Mouse (Mus musculus): ENCODE results near the gene Chmp2a.
"Not testable (repeated sequence)": the region's sequence is repeated elsewhere in the genome, so short reads cannot be mapped to it uniquely, and the experiment has no call there.

The Chmp2a gene

DNA sequence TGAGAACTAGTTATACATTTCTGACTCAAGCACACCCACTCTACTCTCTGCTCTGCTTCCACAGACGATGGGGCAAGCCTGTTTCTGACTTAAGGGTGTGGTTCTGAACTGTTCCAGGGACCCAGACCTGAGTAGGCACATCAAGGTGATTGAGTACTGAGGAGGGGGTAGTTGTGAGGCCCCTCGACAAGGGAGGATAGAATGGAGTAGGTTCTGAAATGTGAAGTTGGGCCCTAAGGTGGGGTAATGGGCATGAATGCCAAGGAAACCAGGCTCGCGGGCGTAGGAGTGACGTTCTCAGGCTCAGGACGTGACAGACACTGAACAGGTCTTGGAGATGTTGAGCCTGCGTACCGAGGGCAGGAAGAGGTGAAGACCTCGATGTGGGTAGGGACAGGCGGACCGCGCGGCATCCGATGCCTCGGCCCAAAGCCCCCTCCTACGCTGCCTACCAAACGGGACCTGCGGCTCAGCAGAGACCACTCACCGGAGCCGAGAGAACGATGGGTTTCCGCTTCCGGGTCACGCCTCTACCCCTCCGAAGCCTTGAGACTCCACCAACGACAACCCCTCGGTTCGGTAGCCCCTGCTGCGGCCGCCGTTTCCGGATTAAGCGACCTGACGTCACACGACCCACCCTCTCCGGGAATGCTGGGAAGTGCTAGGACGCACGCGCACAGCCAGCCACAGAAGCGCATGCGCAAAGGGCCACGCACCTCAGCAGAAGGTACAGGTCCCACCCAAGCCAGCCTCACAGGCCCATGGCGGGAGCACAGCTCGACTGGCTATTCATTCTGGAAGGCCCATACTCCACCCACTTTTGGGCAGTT lies at the start of gene Chmp2a:
Gene Chmp2a (minus strand): TSS at position 660 of the 830 bp plus-strand sequence.
- DNase-seq (ENCODE audit: low spot score in 2 of 2) = peak; percentile 96 to 98

DNA sequence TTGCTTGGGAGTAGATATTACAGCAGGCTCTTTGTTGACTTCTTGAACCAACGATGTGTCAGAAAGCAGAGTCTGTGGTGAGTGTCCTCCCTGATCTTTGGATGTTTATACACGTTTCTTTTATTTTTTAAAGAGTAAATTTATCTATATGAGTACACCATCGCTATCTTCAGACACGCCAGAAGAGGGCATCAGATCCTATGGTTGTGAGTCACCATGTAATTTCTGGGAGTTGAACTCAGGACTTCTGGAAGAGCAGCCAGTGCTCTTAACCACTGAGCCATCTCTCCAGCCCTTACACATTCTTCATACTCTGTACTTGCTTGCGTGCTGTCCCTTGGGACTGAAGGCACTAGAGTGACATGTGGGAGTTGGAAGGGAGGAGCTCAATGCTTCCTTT lies 37.7 kb upstream of the Chmp2a start:
- DNase-seq (ENCODE audit: low spot score in 2 of 2) = no peak

DNA sequence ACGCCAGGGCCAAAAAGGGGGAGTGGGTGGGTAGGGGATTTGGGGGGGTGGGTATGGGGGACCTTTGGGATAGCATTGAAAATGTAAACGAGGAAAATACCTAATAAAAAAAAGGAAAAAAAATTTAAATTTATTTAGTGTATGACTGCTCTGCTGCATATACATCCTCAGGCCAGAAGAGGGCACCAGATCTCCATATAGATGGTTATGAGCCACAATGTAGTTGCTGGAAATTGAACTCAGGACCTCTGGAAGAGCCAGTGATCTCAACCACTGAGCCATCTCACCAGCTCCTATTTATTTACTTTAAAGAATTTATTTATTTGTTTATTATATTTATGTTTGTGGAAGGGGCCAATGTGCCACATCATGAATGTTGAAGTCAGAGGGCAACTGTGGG lies 28.8 kb upstream of the Chmp2a start:
- not testable (repeated sequence) for DNase-seq (ENCODE audit: low spot score in 2 of 2)

DNA sequence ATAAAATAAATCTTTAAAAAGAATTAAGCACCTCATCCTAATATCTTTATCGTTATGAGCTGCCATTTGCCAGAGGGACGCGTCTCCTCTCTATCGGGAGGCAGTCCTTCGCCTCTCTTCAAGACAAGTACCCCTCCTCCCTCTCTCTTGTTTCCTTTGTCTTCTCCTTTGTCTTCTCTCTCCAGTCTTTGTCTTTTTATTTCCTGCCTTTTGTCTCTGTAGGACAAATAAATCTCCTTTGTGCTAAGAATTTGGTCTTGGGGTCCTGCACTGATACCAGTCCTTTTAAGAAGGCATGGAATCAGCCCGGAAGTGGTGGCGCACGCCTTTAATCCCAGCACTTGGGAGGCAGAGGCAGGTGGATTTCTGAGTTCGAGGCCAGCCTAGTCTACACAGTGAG lies 24.9 kb upstream of the Chmp2a start:
- no peak for DNase-seq (ENCODE audit: low spot score in 2 of 2)

DNA sequence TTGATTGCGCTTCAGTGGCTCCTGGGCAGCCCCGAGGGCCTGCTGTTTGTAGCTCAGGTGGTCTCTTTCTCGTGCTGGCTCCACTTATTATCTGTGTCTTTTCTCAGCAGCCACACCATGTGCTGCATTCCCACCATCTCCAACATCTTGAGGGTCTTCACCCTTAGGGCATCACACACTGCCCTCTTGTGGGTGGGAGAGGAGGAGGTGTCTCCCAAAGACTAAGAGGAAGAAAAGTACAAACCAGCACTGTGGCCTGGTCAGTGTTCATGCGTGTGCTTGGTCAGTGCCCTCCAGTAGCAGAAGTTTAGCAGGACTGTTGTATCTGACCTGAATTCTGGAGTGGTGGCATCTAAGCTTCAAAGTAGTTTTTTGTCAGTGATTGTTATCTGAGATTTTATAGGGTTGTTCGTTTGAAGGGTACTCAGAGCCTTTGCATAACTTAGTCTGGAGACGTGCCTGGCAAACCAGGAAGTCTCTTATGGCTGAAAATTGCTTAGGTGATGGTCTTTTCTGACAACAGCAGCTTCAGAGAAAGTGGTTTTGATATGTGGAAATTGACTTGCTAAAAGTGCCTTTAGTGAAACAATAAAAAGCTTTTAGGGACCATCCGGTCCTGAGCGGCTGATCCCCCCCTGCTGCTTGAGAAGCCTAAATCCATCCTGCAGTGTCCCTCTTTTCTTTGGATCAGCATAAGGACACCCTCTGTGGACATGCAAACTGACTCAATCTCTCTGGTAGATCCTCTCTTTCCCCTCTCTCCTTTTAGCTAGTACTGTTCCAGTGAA lies 22.5 kb upstream of the Chmp2a start:
- DNase-seq (ENCODE audit: low spot score in 2 of 2) = no peak

DNA sequence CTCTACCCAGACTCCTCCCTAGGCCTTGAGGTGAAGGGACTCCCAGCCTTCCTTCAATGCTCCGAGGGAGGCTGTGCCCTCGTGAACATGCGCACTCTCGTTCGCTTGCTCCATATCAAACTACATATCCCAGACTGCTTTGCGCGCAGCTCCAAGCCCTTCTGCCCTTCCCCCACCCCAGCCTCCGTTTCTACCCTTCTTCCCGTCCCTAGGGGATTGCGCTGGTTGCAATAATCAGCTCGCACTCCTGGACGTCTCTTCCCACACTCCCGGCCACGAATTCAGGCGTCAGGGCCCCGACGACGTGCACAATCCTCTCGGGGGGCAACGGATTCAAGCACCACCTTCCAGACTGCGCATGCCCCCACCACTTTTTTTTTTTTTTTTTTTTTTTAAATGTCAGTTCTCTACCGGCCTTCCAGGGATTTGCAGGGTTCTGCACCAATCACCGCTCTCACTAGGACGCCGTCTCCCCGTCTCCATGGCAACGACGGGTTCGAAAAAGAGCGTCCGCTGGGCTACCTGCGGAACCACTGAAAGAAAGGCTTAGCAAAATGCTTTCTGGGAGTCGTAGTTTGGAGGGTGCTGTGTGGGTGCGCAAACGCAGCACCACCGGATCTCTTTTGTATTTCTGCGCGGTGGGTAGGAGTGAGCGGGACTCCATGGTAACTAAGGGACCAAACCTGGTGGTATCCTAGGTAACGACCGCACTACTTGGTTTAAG lies 19.8 kb upstream of the Chmp2a start, which contains the start of gene Mzf1:
Gene Mzf1 (minus strand): TSS at position 478 of the 724 bp plus-strand sequence.
- DNase-seq (ENCODE audit: low spot score in 2 of 2) = peak; percentile 86 to 90

DNA sequence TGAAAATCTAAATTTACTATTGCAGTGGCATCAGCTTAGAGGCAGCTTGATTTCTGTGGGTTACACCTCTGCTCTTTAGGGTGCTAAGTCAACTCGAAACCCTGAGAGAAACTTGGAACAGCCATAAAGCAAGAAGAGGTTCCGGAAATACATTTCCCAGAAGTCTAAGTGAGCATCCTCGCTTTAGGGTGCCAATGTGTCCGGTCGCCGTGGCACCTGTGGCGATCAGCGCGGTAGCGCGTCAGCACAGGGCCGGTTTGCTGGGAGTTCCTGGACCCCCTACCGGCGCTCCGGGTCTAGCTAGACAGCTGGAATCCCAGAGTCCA lies 19.3 kb upstream of the Chmp2a start:
- DNase-seq (ENCODE audit: low spot score in 2 of 2) = no peak

DNA sequence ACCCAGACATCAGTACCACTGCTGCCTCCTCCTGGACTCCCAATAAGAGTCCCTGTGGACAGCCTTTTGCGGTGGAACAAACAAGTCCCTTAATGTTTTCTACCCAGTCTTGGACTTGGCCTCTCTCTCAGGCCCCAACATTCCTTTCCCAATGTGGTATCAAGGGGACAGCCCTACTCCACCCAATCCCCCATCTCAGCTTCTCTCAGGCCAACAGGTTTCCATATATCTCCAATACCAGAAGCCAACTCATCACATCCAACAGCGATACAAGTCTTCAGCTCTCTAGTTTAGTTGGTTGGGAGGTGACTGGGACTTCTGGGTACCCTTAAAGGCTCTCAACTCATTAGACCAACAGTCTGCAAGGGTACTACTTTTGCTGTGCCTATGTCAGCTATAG lies 18.9 kb upstream of the Chmp2a start:
- DNase-seq (ENCODE audit: low spot score in 2 of 2) = no peak

DNA sequence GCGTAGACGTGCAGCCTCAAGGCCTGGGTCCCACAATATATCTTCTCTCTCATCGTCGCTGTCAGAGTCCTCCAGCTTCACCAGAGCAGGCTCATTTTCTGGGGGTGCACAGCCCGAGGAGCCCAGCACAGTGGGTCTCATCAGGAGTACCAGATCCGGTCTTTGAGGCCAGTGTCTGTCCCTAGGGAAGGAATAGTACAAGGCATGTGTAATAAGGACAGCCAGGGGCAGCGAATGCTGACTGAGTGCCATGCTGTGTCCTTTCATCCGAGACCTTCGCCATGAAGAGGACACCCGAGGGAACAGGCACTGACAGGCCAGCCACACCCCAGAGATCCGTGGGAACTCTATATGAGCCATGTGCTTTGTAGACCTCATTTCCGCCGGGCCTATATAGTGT lies 18.4 kb upstream of the Chmp2a start:
- no peak for DNase-seq (ENCODE audit: low spot score in 2 of 2)

DNA sequence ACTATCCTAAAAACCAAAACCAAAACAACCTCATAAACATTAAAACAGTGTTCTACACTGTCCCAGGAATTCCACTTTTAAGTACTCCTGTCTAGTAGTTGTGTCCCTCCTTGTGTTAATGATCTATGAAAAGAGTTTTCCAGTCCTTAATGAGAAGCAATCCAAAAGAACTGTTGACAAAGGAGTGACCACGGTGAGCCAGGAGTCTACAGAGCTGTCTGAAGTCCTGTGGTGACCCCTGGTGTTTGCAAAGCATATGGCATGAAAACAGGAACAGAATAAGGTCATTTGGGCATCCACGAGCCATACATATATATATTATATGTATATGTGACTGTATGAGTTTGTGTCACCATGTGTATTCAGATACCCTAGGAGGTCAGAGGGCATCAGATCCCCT lies 11.5 kb upstream of the Chmp2a start:
- no peak for DNase-seq (ENCODE audit: low spot score in 2 of 2)

DNA sequence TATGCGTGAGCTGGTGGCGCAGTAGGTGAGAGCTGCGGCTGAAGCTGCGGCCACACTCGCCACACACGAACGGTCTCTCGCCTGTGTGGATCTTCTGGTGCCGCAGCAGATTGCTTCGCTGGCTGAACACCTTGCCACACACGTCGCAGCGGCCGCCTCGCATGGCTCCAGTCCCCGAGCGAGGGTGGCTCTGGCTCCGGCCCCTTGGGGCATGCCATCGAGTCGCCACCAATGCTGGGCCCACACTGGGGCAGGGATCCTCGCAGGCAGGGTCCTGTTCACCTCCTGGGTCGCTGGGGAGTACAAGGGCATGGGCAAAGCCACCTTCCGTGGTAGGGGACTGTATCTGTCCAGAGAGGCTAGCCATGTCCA lies 9.6 kb upstream of the Chmp2a start:
- DNase-seq (ENCODE audit: low spot score in 2 of 2) = no peak

DNA sequence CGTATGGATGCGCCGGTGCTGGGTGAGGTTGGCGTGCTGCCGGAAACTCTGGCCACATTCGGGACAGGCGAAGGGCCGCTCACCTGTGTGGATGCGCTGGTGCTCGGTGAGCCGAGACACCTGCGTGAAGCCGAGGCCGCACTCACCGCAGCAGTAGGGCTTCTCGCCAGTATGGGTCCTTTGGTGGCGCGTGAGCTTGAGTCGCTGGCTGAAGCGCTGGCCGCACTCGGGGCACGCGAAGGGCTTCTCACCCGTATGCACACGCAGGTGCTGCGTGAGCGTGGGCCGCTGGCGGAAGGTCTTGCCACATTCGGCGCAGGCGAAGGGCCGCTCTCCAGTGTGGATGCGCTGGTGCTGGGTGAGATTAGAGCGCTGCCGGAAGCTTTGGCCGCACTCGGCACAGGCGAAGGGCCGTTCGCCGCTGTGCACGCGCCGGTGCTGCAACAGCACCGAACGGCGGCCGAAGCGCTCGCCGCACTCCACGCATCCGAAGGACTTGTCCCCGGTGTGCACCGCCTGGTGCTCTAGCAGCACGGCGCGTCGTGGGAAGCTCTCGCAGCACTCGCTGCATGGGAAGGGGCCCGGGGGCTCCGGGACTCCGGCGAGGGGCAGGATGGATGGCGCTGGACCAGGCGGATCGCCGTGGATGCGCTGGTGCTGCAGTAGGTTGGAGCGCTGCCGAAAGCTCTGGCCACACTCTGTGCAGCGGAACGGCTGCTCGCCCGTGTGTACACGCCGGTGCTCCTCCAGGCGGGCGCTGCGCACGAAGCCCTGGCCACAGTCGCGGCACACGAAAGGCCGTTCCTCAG lies 9.0 kb upstream of the Chmp2a start:
- no peak for DNase-seq (ENCODE audit: low spot score in 2 of 2)

DNA sequence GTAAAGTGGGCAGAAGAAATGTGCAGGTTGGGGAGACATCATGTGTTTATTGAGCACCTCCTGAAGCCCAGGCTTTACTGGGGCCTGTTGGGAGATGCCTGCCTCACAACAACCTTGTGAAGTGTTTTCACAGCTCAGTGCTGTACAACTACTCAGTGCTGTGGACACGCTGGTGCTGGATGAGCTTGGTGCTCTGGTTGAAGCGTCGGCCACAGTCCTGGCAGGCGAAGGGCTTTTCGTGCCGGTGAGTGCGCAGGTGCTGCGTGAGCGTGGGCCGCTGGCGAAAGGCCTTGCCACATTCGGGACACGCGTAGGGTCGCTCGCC lies 8.5 kb upstream of the Chmp2a start:
- no peak for DNase-seq (ENCODE audit: low spot score in 2 of 2)

DNA sequence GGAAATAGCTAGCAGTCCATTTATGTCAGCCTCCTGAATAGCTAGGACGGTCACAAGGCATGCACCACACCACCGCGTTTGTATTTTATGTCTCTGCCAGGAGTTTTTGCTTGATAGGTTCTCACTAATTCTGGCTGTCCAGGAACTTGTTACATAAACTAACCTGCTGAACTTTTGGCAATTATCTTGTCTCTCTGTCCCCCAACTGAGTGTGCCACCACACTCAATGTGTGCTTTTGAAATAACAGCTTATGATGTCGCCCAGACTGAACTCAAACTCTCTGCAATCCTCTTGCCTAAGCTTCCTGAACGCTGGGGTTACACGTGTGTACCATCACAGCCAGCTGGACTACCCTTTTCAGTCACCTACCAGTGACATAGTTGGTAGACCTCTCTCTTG lies 7.9 kb upstream of the Chmp2a start:
- no peak for DNase-seq (ENCODE audit: low spot score in 2 of 2)

DNA sequence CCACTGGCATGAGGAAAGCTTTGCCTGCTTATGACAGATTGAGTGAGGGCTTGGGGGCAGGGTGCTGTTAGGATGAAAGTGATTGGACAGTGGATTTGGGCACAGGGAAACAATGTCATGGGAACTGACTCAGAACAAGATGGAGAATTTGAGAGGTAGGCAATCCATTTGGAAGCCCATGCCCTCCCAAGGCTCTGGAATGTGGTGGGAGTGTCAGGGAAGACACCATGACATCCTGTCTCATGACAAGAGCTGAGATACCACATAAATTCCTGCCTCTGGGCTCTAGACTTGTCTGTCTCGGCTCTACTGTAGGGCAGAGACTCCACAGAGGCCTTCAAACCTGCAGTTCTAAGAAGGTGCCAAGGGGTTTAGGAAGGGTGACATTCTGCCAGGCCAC lies 6.6 kb upstream of the Chmp2a start:
- no peak for DNase-seq (ENCODE audit: low spot score in 2 of 2)

DNA sequence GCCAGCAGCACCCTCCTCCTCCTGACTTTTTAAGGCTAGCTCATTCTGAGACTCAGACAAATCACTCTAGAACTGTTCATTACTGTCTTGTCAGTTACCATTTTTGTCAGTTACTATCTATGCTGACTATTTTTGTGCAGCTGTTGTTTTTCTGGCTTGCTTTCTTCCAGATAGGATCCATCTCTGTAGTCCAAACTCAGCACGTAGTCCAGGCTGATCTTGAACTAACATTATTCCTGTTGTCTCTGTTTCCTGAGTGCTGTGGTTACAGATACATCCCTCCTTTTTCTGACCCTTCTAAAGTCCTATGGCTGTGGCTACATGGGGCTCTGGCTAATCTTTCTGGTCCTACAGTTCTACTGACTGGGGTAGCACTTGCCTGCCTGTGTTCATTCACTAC lies 4.6 kb upstream of the Chmp2a start:
- DNase-seq (ENCODE audit: low spot score in 2 of 2) = no peak

DNA sequence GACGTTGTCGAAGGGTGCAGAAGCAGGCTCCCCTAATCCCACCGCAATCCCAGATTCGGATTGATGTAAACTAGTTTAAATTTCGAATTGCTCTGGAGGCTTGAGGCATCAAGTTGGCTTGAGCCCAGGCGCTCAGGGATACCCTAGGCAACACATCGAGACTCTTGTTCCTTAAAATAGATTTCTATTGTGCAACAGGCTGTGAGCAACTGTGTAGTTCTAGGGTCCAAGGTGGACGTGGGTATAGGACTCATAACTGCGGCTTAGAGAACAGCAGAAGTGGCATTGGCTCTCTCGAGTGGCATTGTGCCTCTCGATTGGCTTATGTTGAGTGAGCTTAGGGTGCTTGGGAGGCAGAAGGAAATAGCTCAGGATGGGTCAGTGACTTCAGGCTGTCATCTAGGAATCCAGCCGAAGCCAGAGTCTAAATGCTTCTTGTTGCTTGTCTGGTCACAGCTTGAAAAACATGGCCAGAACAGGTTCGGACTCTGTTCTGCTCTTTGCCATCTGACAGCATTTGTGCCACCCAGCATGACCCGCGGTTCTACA lies 4.1 kb upstream of the Chmp2a start:
- no peak for DNase-seq (ENCODE audit: low spot score in 2 of 2)

DNA sequence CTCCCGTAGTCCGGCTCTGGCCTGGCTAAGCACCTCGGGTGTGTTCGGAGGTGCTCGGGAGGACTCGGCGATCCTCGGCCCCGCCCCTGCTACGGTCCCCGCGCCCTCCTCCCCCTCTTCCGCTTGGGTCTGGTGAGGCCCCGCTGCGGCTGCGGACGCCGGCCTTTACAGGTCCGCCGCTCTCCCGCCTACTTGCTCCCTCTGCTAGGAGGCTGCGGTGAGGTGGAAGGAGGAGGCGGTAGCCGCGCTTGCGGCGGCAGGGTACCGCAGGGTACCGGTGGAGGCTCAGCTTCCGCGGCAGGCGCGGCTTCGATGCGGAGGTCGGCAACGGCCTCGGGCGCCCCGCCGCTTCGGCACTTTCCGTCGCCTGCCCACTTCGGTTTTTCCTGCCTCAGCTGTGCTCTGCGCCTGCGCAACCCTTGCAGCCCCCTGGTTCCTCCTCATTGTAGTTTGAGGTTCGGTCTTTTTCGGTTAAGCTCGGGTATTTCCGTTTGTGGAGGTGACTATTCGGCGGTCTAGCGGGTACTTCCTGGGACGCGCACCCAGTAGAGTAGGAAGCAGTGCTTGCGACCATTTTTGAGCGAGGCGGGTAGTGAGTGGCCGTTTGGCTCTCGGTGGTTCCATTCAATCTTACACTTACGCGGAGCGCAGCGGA lies 3.4 kb upstream of the Chmp2a start, which contains the start of gene Ube2m:
Gene Ube2m (minus strand): TSS at position 375 of the 655 bp plus-strand sequence.
- DNase-seq (ENCODE audit: low spot score in 2 of 2) = peak; percentile 99

DNA sequence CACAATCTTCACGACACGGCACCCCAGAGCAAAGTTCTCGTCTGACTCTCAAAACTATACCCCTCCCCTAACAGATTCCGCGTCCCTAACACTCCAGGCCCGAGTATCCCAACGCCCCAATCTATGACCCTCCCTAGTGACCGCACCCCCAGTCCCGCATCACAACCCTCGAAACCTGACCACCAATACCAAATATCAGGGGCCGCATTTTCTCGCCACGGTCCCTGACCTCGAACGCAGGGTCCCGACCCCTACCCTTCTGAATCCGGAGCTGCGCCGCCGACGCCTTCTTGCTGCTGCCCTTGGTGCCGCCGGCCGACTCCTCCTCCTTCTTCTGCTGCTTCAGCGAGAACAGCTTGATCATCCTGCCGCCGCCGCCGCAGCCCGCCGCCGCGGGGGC lies 2.8 kb upstream of the Chmp2a start:
- DNase-seq (ENCODE audit: low spot score in 2 of 2) = no peak

DNA sequence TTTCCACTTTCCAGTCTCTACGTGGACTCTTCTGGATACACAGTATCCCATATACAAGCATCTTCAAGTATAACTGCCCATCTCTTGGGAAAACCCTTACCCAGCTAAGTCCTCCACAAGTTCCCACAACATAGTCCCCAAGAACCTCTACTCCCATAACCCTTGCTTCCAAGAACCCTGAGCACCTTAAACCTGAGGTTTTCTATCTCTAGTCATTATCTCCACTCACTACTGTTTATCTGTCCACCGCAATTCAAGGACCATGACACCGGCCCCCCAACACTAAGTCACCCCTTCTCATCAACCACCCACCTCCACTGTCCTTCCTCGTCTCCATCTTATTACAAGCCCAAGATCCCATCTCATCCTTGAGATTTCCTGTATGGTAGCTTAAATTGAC lies 2.2 kb upstream of the Chmp2a start:
- no peak for DNase-seq (ENCODE audit: low spot score in 2 of 2)

All from frontal cortex, postnatal 25 days (tissue).